Mouse (Mus musculus) cortical plate, adult 2 months (tissue): ENCODE results near the gene Proser1. TPM values are rescaled to one million over a fixed set of nuclear protein-coding genes. Genes with fewer than 3 reads are reported as not detected.

Experiments
- H3K27ac ChIP-seq: fragments of 200-500 bp; 2 replicates; pipeline ENCODE4 v1.5.1; 2012; ENCODE audit warnings: low read length, control low read depth, inconsistent platforms; ENCODE audit not compliant: insufficient read depth
- H3K4me1 ChIP-seq: fragments of 200-500 bp; 2 replicates; pipeline ENCODE4 v1.6.1; 2011; ENCODE audit warnings: low read length; ENCODE audit not compliant: control insufficient read depth, insufficient read depth
- H3K4me3 ChIP-seq: fragments of 200-500 bp; 2 replicates; pipeline ENCODE4 v1.5.1; 2011; ENCODE audit warnings: mild to moderate bottlenecking, low read length, control low read depth; ENCODE audit not compliant: insufficient read depth
- CTCF ChIP-seq: fragments of 200-500 bp; IDR thresholded peaks from 2 replicates; pipeline ENCODE4 v1.5.1; 2011; ENCODE audit warnings: mild to moderate bottlenecking, control low read depth, low read length; ENCODE audit not compliant: insufficient read depth; ENCODE audit errors: extremely low read depth
- POLR2A ChIP-seq: fragments of 200-500 bp; IDR thresholded peaks from 2 replicates; pipeline ENCODE4 v1.6.1; 2011; ENCODE audit warnings: mild to moderate bottlenecking, low read length, control low read depth; ENCODE audit not compliant: insufficient read depth; ENCODE audit errors: extremely low read depth
- polyA plus RNA-seq: library from polyadenylated mRNA; depleted of rRNA; stranded (reverse); fragments of >200 nt; gene quantifications from 2 replicates; pipeline ENCODE4 v1.2.3, GENCODE M21; 2012

The Proser1 gene
- polyA plus RNA-seq, 1 experiment, result 12.6 TPM

GRCm38 (mm10) chr3:53463765-53464114 is 274 bp downstream of the Proser1 start:
- TF ChIP-seq POLR2A (no peak), CTCF (no peak)
- peak overlapping the region; percentile 86 for H3K4me3 ChIP-seq
- peak overlapping the region; percentile 71; the same call in 1 of the 2 replicates for H3K27ac ChIP-seq
- H3K4me1 ChIP-seq, result peaks cover 2% of the 10 kb centered on the region; the same call in 1 of the 2 replicates

GRCm38 (mm10) chr3:53464146-53464698 is 756 bp downstream of the Proser1 start:
- Histone ChIP-seq H3K27ac (no peak overlapping the region), H3K4me1 (peaks cover 2% of the 10 kb centered on the region; the same call in 1 of the 2 replicates), H3K4me3 (peak overlapping the region; percentile 86)
- no peak for TF ChIP-seq POLR2A
- TF ChIP-seq CTCF, result no peak

GRCm38 (mm10) chr3:53465330-53465729 is 1.9 kb downstream of the Proser1 start:
- TF ChIP-seq POLR2A (no peak), CTCF (no peak)
- peaks cover 2% of the 10 kb centered on the region; the same call in 1 of the 2 replicates for H3K4me1 ChIP-seq

GRCm38 (mm10) chr3:53466481-53466880 is 3.0 kb downstream of the Proser1 start:
- no peak overlapping the region for H3K4me3 ChIP-seq
- peaks cover 2% of the 10 kb centered on the region; the same call in 1 of the 2 replicates for H3K4me1 ChIP-seq
- no peak for TF ChIP-seq CTCF
- TF ChIP-seq POLR2A, result no peak
- no peak overlapping the region for H3K27ac ChIP-seq

More at GRCm38 (mm10) chr3:53465330-53465729, 1.9 kb downstream of the Proser1 start:
- no peak overlapping the region for H3K27ac ChIP-seq
- H3K4me3 ChIP-seq, result peak overlapping the region; percentile 86; the same call in 1 of the 2 replicates

- no peak for TF ChIP-seq POLR2A
- no peak for TF ChIP-seq CTCF
- Histone ChIP-seq H3K4me3 (no peak overlapping the region), H3K27ac (no peak overlapping the region), H3K4me1 (peaks cover 2% of the 10 kb centered on the region; the same call in 1 of the 2 replicates)
These were observed 3.9 kb downstream of the Proser1 start for GRCm38 (mm10) chr3:53467356-53467755.

DNA sequence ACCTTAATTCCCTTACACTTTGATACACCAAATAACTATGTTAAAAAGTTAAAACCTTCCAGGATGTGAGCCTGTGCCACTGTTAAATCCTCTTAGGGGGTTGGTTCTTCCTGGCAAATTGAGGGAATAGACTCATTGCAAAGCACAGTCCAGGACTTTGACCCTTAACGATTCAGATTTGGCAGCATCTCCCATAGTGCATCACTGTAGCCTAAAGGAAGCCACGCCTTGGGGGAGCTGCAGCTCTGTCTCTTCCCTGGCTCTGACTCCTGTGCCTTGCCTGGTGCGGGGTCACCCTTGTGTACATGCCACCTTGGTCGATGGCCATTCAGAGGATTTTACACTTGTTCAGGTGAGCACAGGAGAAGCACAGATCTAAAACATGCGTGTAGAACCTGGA is 6.2 kb downstream of the Proser1 start:
- no peak for TF ChIP-seq CTCF
- TF ChIP-seq POLR2A, result no peak
- Histone ChIP-seq H3K27ac (no peak overlapping the region), H3K4me1 (peaks cover 2% of the 10 kb centered on the region; the same call in 1 of the 2 replicates), H3K4me3 (no peak overlapping the region)

DNA sequence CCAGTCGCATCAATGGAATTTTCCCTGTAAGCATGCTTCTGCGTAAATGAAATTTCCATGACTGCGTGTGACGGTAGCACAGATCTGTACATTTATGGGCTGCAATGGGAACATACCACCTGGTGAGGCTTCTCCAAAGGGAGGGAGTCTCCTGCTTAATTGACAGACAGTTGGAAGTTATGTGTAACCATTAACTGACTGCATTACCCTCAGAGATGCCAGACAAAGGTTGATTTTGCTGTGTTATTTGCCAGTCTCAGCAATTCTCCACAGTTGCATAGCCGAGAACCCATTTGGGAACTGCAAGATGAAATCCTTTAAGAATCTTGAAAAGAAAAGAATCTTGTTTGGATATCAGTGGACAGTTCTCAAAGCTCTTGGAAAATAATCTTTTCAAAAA is 8.6 kb downstream of the Proser1 start:
- Histone ChIP-seq H3K4me1 (no peaks in the 10 kb centered on the region), H3K27ac (no peak overlapping the region), H3K4me3 (no peak overlapping the region)
- TF ChIP-seq CTCF (no peak), POLR2A (no peak)

DNA sequence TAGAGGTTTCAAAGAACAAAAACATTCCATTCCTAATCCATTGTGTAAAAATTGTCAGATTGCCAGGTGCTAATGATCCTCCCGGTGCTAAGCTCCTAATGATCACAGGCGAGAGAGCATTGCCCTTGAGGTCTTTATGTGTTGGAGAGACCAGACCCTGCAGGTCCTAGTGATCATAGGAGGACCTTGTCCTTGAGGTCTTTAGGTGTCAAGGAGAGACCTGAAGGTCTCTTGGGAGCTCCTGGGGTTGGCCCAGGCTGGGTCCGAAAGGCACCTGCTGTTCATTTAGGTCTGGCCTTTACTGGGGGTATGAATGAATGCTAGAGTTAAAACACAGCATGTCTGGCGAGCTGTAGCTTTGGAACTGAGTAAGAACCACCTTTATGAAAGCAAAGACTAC is 10.7 kb downstream of the Proser1 start:
- TF ChIP-seq POLR2A, result no peak
- no peak for TF ChIP-seq CTCF
- H3K4me3 ChIP-seq, result no peak overlapping the region
- H3K27ac ChIP-seq, result no peak overlapping the region
- no peaks in the 10 kb centered on the region for H3K4me1 ChIP-seq

DNA sequence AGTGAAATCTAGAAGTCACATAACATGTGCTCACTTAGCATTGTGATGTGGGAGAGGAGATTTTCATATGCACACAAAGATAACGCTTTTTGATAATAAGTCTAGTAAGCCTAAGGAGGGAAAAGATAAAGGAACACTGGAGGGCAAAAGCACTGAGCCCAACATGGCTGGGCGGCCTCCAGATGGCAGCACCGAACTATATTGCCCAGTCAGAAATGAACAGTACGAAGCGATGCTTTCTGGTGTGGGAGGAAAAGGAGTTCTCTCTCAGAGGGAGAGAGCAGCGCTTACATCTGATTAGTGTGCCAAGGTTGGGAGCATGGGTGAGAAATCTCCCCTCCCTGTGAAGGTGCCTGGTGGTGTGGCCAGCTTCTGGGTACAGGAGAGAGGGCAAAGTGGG is 12.4 kb downstream of the Proser1 start:
- no peak overlapping the region for H3K27ac ChIP-seq
- TF ChIP-seq CTCF, result peak; percentile 50
- TF ChIP-seq POLR2A, result no peak
- no peaks in the 10 kb centered on the region for H3K4me1 ChIP-seq
- no peak overlapping the region for H3K4me3 ChIP-seq

DNA sequence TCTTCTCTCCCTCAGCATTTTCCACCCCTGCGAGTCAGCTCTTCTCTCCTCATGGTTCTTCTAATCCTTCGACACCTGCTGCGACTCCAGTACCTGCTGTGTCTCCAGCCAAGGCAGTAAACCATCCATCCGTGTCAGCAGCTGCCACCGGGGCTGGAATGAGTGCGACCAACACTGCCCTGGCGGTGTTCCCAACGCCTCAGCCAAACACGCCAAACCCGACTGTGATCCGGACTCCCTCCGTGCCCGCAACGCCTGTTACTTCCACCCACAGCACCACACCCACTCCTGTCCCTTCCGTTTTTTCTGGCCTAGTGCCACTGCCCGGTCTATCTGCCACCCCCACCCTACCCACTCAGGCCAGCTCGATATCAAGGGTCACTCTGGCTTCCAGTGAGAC is 14.0 kb downstream of the Proser1 start:
- no peak for TF ChIP-seq POLR2A
- TF ChIP-seq CTCF, result no peak

More for the DNA sequence above, 14.0 kb downstream of the Proser1 start:
- no peaks in the 10 kb centered on the region for H3K4me1 ChIP-seq
- H3K4me3 ChIP-seq, result no peak overlapping the region
- H3K27ac ChIP-seq, result no peak overlapping the region
